Mouse (Mus musculus): ENCODE results near the gene B4galt4. TPM values are rescaled to one million over a fixed set of nuclear protein-coding genes. Genes with fewer than 3 reads are reported as not detected.

Gene B4galt4
- total and polyA plus RNA-seq, 2 experiments from 2014 or later: 12.6 to 26.6 TPM

GRCm38 (mm10) chr16:38721377-38721776 is 20.7 kb upstream of the B4galt4 start:
- no peaks in the 10 kb centered on the region for H3K36me3 ChIP-seq (replicated peaks; ENCODE audit: control insufficient read depth, insufficient read depth, low read length)
- ATAC-seq (ENCODE audit: insufficient read depth, low read depth) (no peak), DNase-seq (ENCODE audit: low spot score) (no peak)
- H3K4me2 ChIP-seq (ENCODE audit: low read depth, low read length): no peak overlapping the region
- no peaks in the 10 kb centered on the region for H3K9me3 ChIP-seq (replicated peaks; ENCODE audit: control insufficient read depth, low read length)
- no peak overlapping the region for H3K9ac ChIP-seq (replicated peaks; ENCODE audit: low read depth, low read length)
- no peaks in the 10 kb centered on the region for H3K4me1 ChIP-seq (ENCODE audit: control insufficient read depth, insufficient read depth)
- H3K4me3 ChIP-seq (ENCODE audit: low read depth, low read length): no peak overlapping the region
- no peak for TF ChIP-seq EP300 (IDR thresholded peaks at IDR 0.05; ENCODE audit: low read depth)
- TF ChIP-seq CTCF (IDR thresholded peaks at IDR 0.05; ENCODE audit: low read depth): no peak
- no peaks in the 10 kb centered on the region for H3K27me3 ChIP-seq (ENCODE audit: control insufficient read depth, insufficient read depth, low read length)
- WGBS: 94% methylated on average over 8 of the region's 9 CpGs
- H3K27ac ChIP-seq (ENCODE audit: low read depth): no peak overlapping the region

GRCm38 (mm10) chr16:38724256-38724655 is 17.8 kb upstream of the B4galt4 start:
- 59% methylated on average over 8 of the region's 8 CpGs for WGBS
- no peak for ATAC-seq (ENCODE audit: insufficient read depth, low read depth)
- no peaks in the 10 kb centered on the region for H3K9me3 ChIP-seq (replicated peaks; ENCODE audit: control insufficient read depth, low read length)
- H3K4me3 ChIP-seq (ENCODE audit: low read depth, low read length): peak overlapping the region; percentile 14; the same call in 1 of the 2 replicates
- peak overlapping the region; percentile 73 for H3K27ac ChIP-seq (ENCODE audit: low read depth)
- H3K36me3 ChIP-seq (replicated peaks; ENCODE audit: control insufficient read depth, insufficient read depth, low read length): no peaks in the 10 kb centered on the region
- H3K27me3 ChIP-seq (ENCODE audit: control insufficient read depth, insufficient read depth, low read length): no peaks in the 10 kb centered on the region
- DNase-seq (ENCODE audit: low spot score): no peak
- H3K9ac ChIP-seq (replicated peaks; ENCODE audit: low read depth, low read length): 0 out of 2 replicates have a peak overlapping the region, but pooled peaks have one; percentile 29
- TF ChIP-seq EP300 (IDR thresholded peaks at IDR 0.05; ENCODE audit: low read depth) (no peak), CTCF (IDR thresholded peaks at IDR 0.05; ENCODE audit: low read depth) (no peak)
- no peaks in the 10 kb centered on the region for H3K4me1 ChIP-seq (ENCODE audit: control insufficient read depth, insufficient read depth)
- H3K4me2 ChIP-seq (ENCODE audit: low read depth, low read length): peak overlapping the region; percentile 34

GRCm38 (mm10) chr16:38724974-38725373 is 17.1 kb upstream of the B4galt4 start:
- DNase-seq (ENCODE audit: low spot score) (peak; percentile 22), ATAC-seq (ENCODE audit: insufficient read depth, low read depth) (peak; percentile 77)
- H3K4me1 ChIP-seq (ENCODE audit: control insufficient read depth, insufficient read depth): no peaks in the 10 kb centered on the region
- H3K36me3 ChIP-seq (replicated peaks; ENCODE audit: control insufficient read depth, insufficient read depth, low read length): no peaks in the 10 kb centered on the region
- no peaks in the 10 kb centered on the region for H3K27me3 ChIP-seq (ENCODE audit: control insufficient read depth, insufficient read depth, low read length)
- H3K4me2 ChIP-seq (ENCODE audit: low read depth, low read length): peak overlapping the region; percentile 34; the same call in 1 of the 2 replicates
- TF ChIP-seq EP300 (IDR thresholded peaks at IDR 0.05; ENCODE audit: low read depth): no peak; the same call in 1 of the 2 replicates
- TF ChIP-seq CTCF (IDR thresholded peaks at IDR 0.05; ENCODE audit: low read depth): no peak
- peak overlapping the region; percentile 73 for H3K27ac ChIP-seq (ENCODE audit: low read depth)
- no peaks in the 10 kb centered on the region for H3K9me3 ChIP-seq (replicated peaks; ENCODE audit: control insufficient read depth, low read length)
- WGBS: 38% methylated on average over 13 of the region's 13 CpGs
- H3K9ac ChIP-seq (replicated peaks; ENCODE audit: low read depth, low read length): no peak overlapping the region
- H3K4me3 ChIP-seq (ENCODE audit: low read depth, low read length): peak overlapping the region; percentile 14; the same call in 1 of the 2 replicates

GRCm38 (mm10) chr16:38728576-38729132 is 13.4 kb upstream of the B4galt4 start:
- 90% methylated on average over 15 of the region's 15 CpGs for WGBS
- ATAC-seq (ENCODE audit: insufficient read depth, low read depth) (no peak), DNase-seq (ENCODE audit: low spot score) (no peak)

GRCm38 (mm10) chr16:38729139-38729538 is 12.9 kb upstream of the B4galt4 start:
- no peaks in the 10 kb centered on the region for H3K27me3 ChIP-seq (ENCODE audit: control insufficient read depth, insufficient read depth, low read length)
- H3K4me1 ChIP-seq (ENCODE audit: control insufficient read depth, insufficient read depth): no peaks in the 10 kb centered on the region
- TF ChIP-seq EP300 (IDR thresholded peaks at IDR 0.05; ENCODE audit: low read depth) (no peak), CTCF (IDR thresholded peaks at IDR 0.05; ENCODE audit: low read depth) (no peak)
- H3K36me3 ChIP-seq (replicated peaks; ENCODE audit: control insufficient read depth, insufficient read depth, low read length): no peaks in the 10 kb centered on the region
- H3K27ac ChIP-seq (ENCODE audit: low read depth): peak overlapping the region; percentile 63
- H3K9ac ChIP-seq (replicated peaks; ENCODE audit: low read depth, low read length): no peak overlapping the region
- DNase-seq (ENCODE audit: low spot score): no peak
- 0 out of 2 replicates have a peak, but pooled peaks have one; percentile 12 for ATAC-seq (ENCODE audit: insufficient read depth, low read depth)
- no peaks in the 10 kb centered on the region for H3K9me3 ChIP-seq (replicated peaks; ENCODE audit: control insufficient read depth, low read length)
- no peak overlapping the region for H3K4me3 ChIP-seq (ENCODE audit: low read depth, low read length)
- no peak overlapping the region for H3K4me2 ChIP-seq (ENCODE audit: low read depth, low read length)
- 55% methylated on average over 6 of the region's 6 CpGs for WGBS

More at GRCm38 (mm10) chr16:38728576-38729132, 13.4 kb upstream of the B4galt4 start:
- Histone ChIP-seq H3K9ac (replicated peaks; ENCODE audit: low read depth, low read length) (no peak overlapping the region), H3K4me1 (ENCODE audit: control insufficient read depth, insufficient read depth) (no peaks in the 10 kb centered on the region), H3K9me3 (replicated peaks; ENCODE audit: control insufficient read depth, low read length) (no peaks in the 10 kb centered on the region), H3K27ac (ENCODE audit: low read depth) (peak overlapping the region; percentile 63; the same call in 1 of the 2 replicates), H3K4me3 (ENCODE audit: low read depth, low read length) (no peak overlapping the region), H3K36me3 (replicated peaks; ENCODE audit: control insufficient read depth, insufficient read depth, low read length) (no peaks in the 10 kb centered on the region), H3K4me2 (ENCODE audit: low read depth, low read length) (no peak overlapping the region), H3K27me3 (ENCODE audit: control insufficient read depth, insufficient read depth, low read length) (no peaks in the 10 kb centered on the region)
- TF ChIP-seq CTCF (IDR thresholded peaks at IDR 0.05; ENCODE audit: low read depth) (no peak), EP300 (IDR thresholded peaks at IDR 0.05; ENCODE audit: low read depth) (no peak)

All from heart, postnatal 0 days (tissue).